Mouse (Mus musculus) MEL (cell line): ENCODE data around the gene Stx6.

ENCODE experiments used
- CHD2 ChIP-seq: IDR thresholded peaks from 2 replicates; pipeline ENCODE4 v1.6.1; 2011; ENCODE audit warnings: low read length, improper control_type of control experiment
- CTCF ChIP-seq, 3 experiments: IDR thresholded peaks in 2 of 3; conservative IDR thresholded peaks in 1 of 3; 2 replicates each; pipeline ENCODE4 v1.5.1; 2011 to 2012; ENCODE audit warnings: low read length in 3 of 3, low read depth in 2 of 3, mild to moderate bottlenecking in 2 of 3, improper control_type of control experiment in 1 of 3, inconsistent platforms in 1 of 3, mixed read lengths in 1 of 3, moderate library complexity in 1 of 3; ENCODE audit not compliant: control insufficient read depth in 1 of 3, insufficient read depth in 1 of 3, poor library complexity in 1 of 3, severe bottlenecking in 1 of 3
- MYC ChIP-seq: IDR thresholded peaks from 2 replicates; pipeline ENCODE4 v1.6.1; 2011; ENCODE audit warnings: low read depth, mild to moderate bottlenecking, low read length, improper control_type of control experiment, moderate library complexity
- POLR2A ChIP-seq, 2 experiments: IDR thresholded peaks; 2 replicates each; pipeline ENCODE4 v1.6.1; 2011 to 2012; ENCODE audit warnings: low read length in 2 of 2, mild to moderate bottlenecking in 2 of 2, control low read depth in 1 of 2, improper control_type of control experiment in 1 of 2, low read depth in 1 of 2, moderate library complexity in 1 of 2; ENCODE audit not compliant: control insufficient read depth in 1 of 2, insufficient read depth in 1 of 2, poor library complexity in 1 of 2
- POLR2AphosphoS2 ChIP-seq: IDR thresholded peaks from 2 replicates; pipeline ENCODE4 v1.6.1; 2011; ENCODE audit warnings: low read length, improper control_type of control experiment

DNA sequence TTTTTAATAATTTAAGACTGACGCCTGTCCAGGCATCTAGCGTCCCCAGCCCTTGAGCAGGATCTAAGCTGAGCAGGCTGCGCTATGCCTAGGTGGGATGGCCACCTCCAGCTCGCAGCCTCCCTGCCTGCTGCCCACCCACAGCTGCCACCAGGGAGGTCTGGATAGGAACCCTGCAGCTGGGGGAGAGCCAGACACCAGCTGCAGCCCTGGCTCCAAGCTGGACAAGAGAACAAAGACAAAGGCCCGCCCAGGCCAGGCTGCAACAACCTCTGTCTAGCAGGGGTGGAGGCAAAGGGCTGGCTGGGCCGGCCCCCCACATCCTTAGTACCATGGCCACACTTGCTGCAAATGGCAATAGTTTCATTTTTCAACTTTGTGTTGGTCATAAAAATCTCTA lies 54.0 kb downstream of the Stx6 start:
- TF ChIP-seq POLR2A (IDR thresholded peaks at IDR 0.05; ENCODE audit: control insufficient read depth in 1 of 2, insufficient read depth in 1 of 2, low read depth in 1 of 2, low read length in 2 of 2, poor library complexity in 1 of 2) (no peak), POLR2AphosphoS2 (no peak), MYC (no peak), CTCF (IDR thresholded peaks at IDR 0.05 in 2 of 3, conservative IDR thresholded peaks at IDR 0.05 in 1 of 3; ENCODE audit: control insufficient read depth in 1 of 3, insufficient read depth in 1 of 3, low read depth in 2 of 3, low read length in 3 of 3, poor library complexity in 1 of 3, severe bottlenecking in 1 of 3) (no peak), CHD2 (no peak)
